ENCODE assay signal across 8 mouse cellular contexts in genomic region chr11:72953440-72954151, GRCm38 (mm10). TPM values are rescaled to one million over a fixed set of nuclear protein-coding genes. Genes with fewer than 3 reads are reported as not detected.
DNase-seq lines count a peak whose midpoint lies in the region; ATAC-seq and TF ChIP-seq lines count a peak whose summit lies in the region.

No protein-coding gene starts in this region.

- TF ChIP-seq CTCF in liver, adult 2 months (IDR thresholded peaks at IDR 0.05; ENCODE audit: low read depth, low read length), result no peak
- TF ChIP-seq CTCF in bone marrow, adult 2 months (IDR thresholded peaks at IDR 0.05; ENCODE audit: control insufficient read depth, insufficient read depth, low read length), result no peak

- H3K4me2 ChIP-seq in liver, embryonic 11.5 days, result no peak overlapping the region
- no peak overlapping the region for H3K4me2 ChIP-seq in intestine, embryonic 15.5 days (replicated peaks)

- H3K4me1 ChIP-seq in liver, adult 2 months (ENCODE audit: control insufficient read depth, insufficient read depth, low read length), result peaks cover 3% of the 10 kb centered on the region
- peaks cover 21% of the 10 kb centered on the region for H3K4me1 ChIP-seq in liver, embryonic 11.5 days (replicated peaks; ENCODE audit: control insufficient read depth, insufficient read depth, low read length)
- H3K4me1 ChIP-seq in bone marrow, adult 2 months (ENCODE audit: control insufficient read depth, insufficient read depth, low read length), result peaks cover 24% of the 10 kb centered on the region
- H3K4me1 ChIP-seq in intestine, embryonic 15.5 days (replicated peaks), result peaks cover 29% of the 10 kb centered on the region

- H3K27ac ChIP-seq in liver, adult 2 months (replicated peaks; ENCODE audit: insufficient read depth, low read depth, low read length), result no peak overlapping the region
- H3K27ac ChIP-seq in liver, embryonic 11.5 days (ENCODE audit: low read depth, low read length), result no peak overlapping the region
- peak overlapping the region; percentile 68 for H3K27ac ChIP-seq in bone marrow, adult 2 months (ENCODE audit: control insufficient read depth, insufficient read depth, low read depth, low read length, poor library complexity)
- no peak overlapping the region for H3K27ac ChIP-seq in intestine, embryonic 15.5 days

- intact Hi-C loops in heart, postnatal 10 days (cut with DNase I), result no loop called here

- no peak overlapping the region for H3K4me3 ChIP-seq in liver, adult 2 months (ENCODE audit: insufficient read depth, low read depth, low read length)
- no peak overlapping the region for H3K4me3 ChIP-seq in liver, embryonic 11.5 days (ENCODE audit: low read depth, low read length)
- no peak overlapping the region for H3K4me3 ChIP-seq in bone marrow, adult 2 months (replicated peaks; ENCODE audit: control insufficient read depth, low read depth, low read length)
- no peak overlapping the region for H3K4me3 ChIP-seq in intestine, embryonic 15.5 days (replicated peaks)

- peak; percentile 26 for DNase-seq in liver, adult 2 months (ENCODE audit: extremely low read depth, low read depth, low spot score)
- no peak for DNase-seq in liver, embryonic 11.5 days (ENCODE audit: low spot score)
- peak; percentile 78 to 81 for DNase-seq in heart, postnatal 10 days
- DNase-seq in lung, postnatal 36 days, result peak; percentile 93
- DNase-seq in T-cell, adult 2 months (ENCODE audit: low spot score), result no peak
- no peak for DNase-seq in frontal cortex, postnatal 14 days (ENCODE audit: low spot score in 2 of 2)

- ATAC-seq in liver, embryonic 11.5 days (replicated peaks; ENCODE audit: low FRiP score), result no peak
- ATAC-seq in intestine, embryonic 15.5 days, result no peak

- H3K9ac ChIP-seq in liver, adult 2 months (ENCODE audit: low read depth, low read length), result no peak overlapping the region
- no peak overlapping the region for H3K9ac ChIP-seq in liver, embryonic 11.5 days (ENCODE audit: low read depth, low read length)
- no peak overlapping the region for H3K9ac ChIP-seq in intestine, embryonic 15.5 days

- no peaks in the 10 kb centered on the region for H3K36me3 ChIP-seq in liver, adult 2 months (ENCODE audit: control insufficient read depth, insufficient read depth, low read length)
- no peaks in the 10 kb centered on the region for H3K36me3 ChIP-seq in liver, embryonic 11.5 days (ENCODE audit: control insufficient read depth, insufficient read depth, low read length)
- H3K36me3 ChIP-seq in intestine, embryonic 15.5 days, result no peaks in the 10 kb centered on the region

- WGBS in liver, adult 2 months, result 50% methylated on average over 4 of the region's 4 CpGs
- 84% methylated on average over 4 of the region's 4 CpGs for WGBS in liver, embryonic 11.5 days
- WGBS in bone marrow, adult 2 months, result 48% methylated on average over 4 of the region's 4 CpGs
- WGBS in intestine, embryonic 15.5 days, result 84% methylated on average over 4 of the region's 4 CpGs

- no peaks in the 10 kb centered on the region for H3K79me2 ChIP-seq in liver, adult 2 months (ENCODE audit: control insufficient read depth, insufficient read depth, low read length)

- H3K27me3 ChIP-seq in liver, adult 2 months (ENCODE audit: control insufficient read depth, insufficient read depth, low read length), result no peaks in the 10 kb centered on the region
- H3K27me3 ChIP-seq in liver, embryonic 11.5 days (replicated peaks; ENCODE audit: control insufficient read depth, insufficient read depth, low read length), result no peaks in the 10 kb centered on the region
- no peaks in the 10 kb centered on the region for H3K27me3 ChIP-seq in intestine, embryonic 15.5 days (replicated peaks)

- H3K9me3 ChIP-seq in liver, embryonic 11.5 days (ENCODE audit: control insufficient read depth, low read length), result no peaks in the 10 kb centered on the region
- H3K9me3 ChIP-seq in intestine, embryonic 15.5 days, result no peaks in the 10 kb centered on the region

- TF ChIP-seq POLR2A in liver, adult 2 months (IDR thresholded peaks at IDR 0.05; ENCODE audit: extremely low read depth, insufficient read depth, low read length), result no peak
- TF ChIP-seq POLR2A in bone marrow, adult 2 months (IDR thresholded peaks at IDR 0.05; ENCODE audit: borderline replicate concordance, control insufficient read depth, low read depth, low read length), result no peak

RNA-seq across cellular contexts. Expression of gene Atp2a3, which starts 7.4 kb away (rescaled TPM):
- 0.46 and 1.3 TPM in 2 replicates for total RNA-seq in liver, adult 2 months (2014; rRNA removed)
- polyA plus RNA-seq in liver, adult 2 months (2012; rRNA removed), result 1.8 and 2.8 TPM in 2 replicates
- 23.5 and 25.9 TPM in 2 replicates for polyA plus RNA-seq in liver, embryonic 11.5 days (2014; fragmentation: Nextera tagmentation; extraction: Ambion mirVana)
- polyA plus RNA-seq in bone marrow, adult 2 months (2011; ENCODE audit: insufficient read depth, insufficient read length, low replicate concordance, missing spikeins), result 153 and 281 TPM in 2 replicates
- 10 to 100 TPM; 17.1 to 19.0 TPM for total RNA-seq in heart, postnatal 10 days (2021)
- polyA plus RNA-seq in intestine, embryonic 15.5 days (2015; fragmentation: Nextera tagmentation; extraction: Ambion mirVana), result 23.5 and 25.5 TPM in 2 replicates

RNA-seq across cellular contexts. Expression of gene P2rx1, which starts 45.3 kb away (rescaled TPM):
- total RNA-seq in liver, adult 2 months (2014; rRNA removed), result 0.28 and 0.34 TPM in 2 replicates
- 0.11 and 0.12 TPM in 2 replicates for polyA plus RNA-seq in liver, adult 2 months (2012; rRNA removed)
- 17.6 and 18.8 TPM in 2 replicates for polyA plus RNA-seq in liver, embryonic 11.5 days (2014; fragmentation: Nextera tagmentation; extraction: Ambion mirVana)
- 19.8 and 31.7 TPM in 2 replicates for polyA plus RNA-seq in bone marrow, adult 2 months (2011; ENCODE audit: insufficient read depth, insufficient read length, low replicate concordance, missing spikeins)
- under 1 TPM; 0.72 to 0.98 TPM for total RNA-seq in heart, postnatal 10 days (2021)
- 14.3 and 27.7 TPM in 2 replicates for polyA plus RNA-seq in intestine, embryonic 15.5 days (2015; fragmentation: Nextera tagmentation; extraction: Ambion mirVana)

Comparison
In these comparisons a context has a peak if more than half of its experiments do, and no peak if none do; other contexts are left out.
1. DNase-seq: peak in liver, adult 2 months (single experiment), heart, postnatal 10 days (2 of 2) and lung, postnatal 36 days (single experiment); none in liver, embryonic 11.5 days (single experiment), T-cell, adult 2 months (single experiment) and frontal cortex, postnatal 14 days (0 of 2).
2. RNA of gene P2rx1, which starts 45.3 kb away (polyA plus RNA-seq): 19.8 to 31.7 TPM in bone marrow, adult 2 months, 17.6 to 18.8 TPM in liver, embryonic 11.5 days and 14.3 to 27.7 TPM in intestine, embryonic 15.5 days; 0.11 to 0.12 TPM in liver, adult 2 months; every median in the first group is over 10 times any median in the second.